Mouse (Mus musculus) heart, embryonic 12.5 days (tissue): Measurements from ENCODE around the gene Nrcam. TPM values are rescaled to one million over a fixed set of nuclear protein-coding genes. Genes with fewer than 3 reads are reported as not detected.

Experiments used
- ATAC-seq: fragments of 200-750 bp; cut with Nextera tagmentation; 2 replicates; pipeline ENCODE4 v1.8.0; 2017; ENCODE audit warnings: moderate TSS enrichment, moderate library complexity; ENCODE audit not compliant: insufficient number of reproducible peaks, low FRiP score
- H3K27ac ChIP-seq: fragments of 300-500 bp; sonication (generic); 2 replicates; pipeline ENCODE4 v1.5.1; 2016; ENCODE audit warnings: mild to moderate bottlenecking, moderate library complexity; ENCODE audit not compliant: poor library complexity, severe bottlenecking
- H3K27me3 ChIP-seq: fragments of 300-500 bp; sonication (generic); replicated peaks from 2 replicates; pipeline ENCODE4 v1.6.1; 2016; ENCODE audit warnings: mild to moderate bottlenecking, moderate library complexity
- H3K36me3 ChIP-seq: fragments of 300-500 bp; sonication (generic); 2 replicates; pipeline ENCODE4 v1.6.1; 2016; ENCODE audit warnings: mild to moderate bottlenecking, moderate library complexity
- H3K4me1 ChIP-seq: fragments of 300-500 bp; sonication (generic); replicated peaks from 2 replicates; pipeline ENCODE4 v1.6.1; 2016; ENCODE audit warnings: mild to moderate bottlenecking
- H3K4me2 ChIP-seq: fragments of 300-500 bp; sonication (generic); 2 replicates; pipeline ENCODE4 v1.6.1; 2016; ENCODE audit warnings: mild to moderate bottlenecking, moderate library complexity
- H3K4me3 ChIP-seq: fragments of 300-500 bp; sonication (generic); 2 replicates; pipeline ENCODE4 v1.5.1; 2016; ENCODE audit warnings: mild to moderate bottlenecking
- H3K9ac ChIP-seq: fragments of 300-500 bp; sonication (generic); 2 replicates; pipeline ENCODE4 v1.6.1; 2016; ENCODE audit warnings: mild to moderate bottlenecking, moderate library complexity
- H3K9me3 ChIP-seq: fragments of 300-500 bp; sonication (generic); replicated peaks from 2 replicates; pipeline ENCODE4 v1.6.1; 2016; ENCODE audit warnings: mild to moderate bottlenecking, moderate library complexity
- WGBS: fragments of 180-500 bp; shearing (Covaris S2); methylation state at CpG from one replicate; pipeline ENCODE4 v1.1.7; 2016; 5-methylcytosine and 5-hydroxymethylcytosine counted together
- polyA plus RNA-seq: library from polyadenylated mRNA; unstranded; fragments of >200 nt; fragmentation: Nextera tagmentation; extraction: Ambion mirVana; gene quantifications from 2 replicates; pipeline ENCODE4 v1.2.1, GENCODE M21; 2016

Gene Nrcam
- polyA plus RNA-seq, 1 experiment from 2014 or later = 0.92 TPM

- no peak overlapping the region for H3K4me2 ChIP-seq
- H3K36me3 ChIP-seq = no peaks in the 10 kb centered on the region
- ATAC-seq = no peak
- no peak overlapping the region for H3K9ac ChIP-seq
- 69% methylated on average over 6 of the region's 6 CpGs for WGBS
- no peaks in the 10 kb centered on the region for H3K27me3 ChIP-seq
- no peaks in the 10 kb centered on the region for H3K4me1 ChIP-seq
- no peak overlapping the region for H3K4me3 ChIP-seq
- H3K9me3 ChIP-seq = 0 out of 2 replicates have a peak, but pooled peaks cover 3% of the 10 kb centered on the region
- no peak overlapping the region for H3K27ac ChIP-seq
These were observed 150.8 kb downstream of the Nrcam start for GRCm38 (mm10) chr12:44479260-44480030.

DNA sequence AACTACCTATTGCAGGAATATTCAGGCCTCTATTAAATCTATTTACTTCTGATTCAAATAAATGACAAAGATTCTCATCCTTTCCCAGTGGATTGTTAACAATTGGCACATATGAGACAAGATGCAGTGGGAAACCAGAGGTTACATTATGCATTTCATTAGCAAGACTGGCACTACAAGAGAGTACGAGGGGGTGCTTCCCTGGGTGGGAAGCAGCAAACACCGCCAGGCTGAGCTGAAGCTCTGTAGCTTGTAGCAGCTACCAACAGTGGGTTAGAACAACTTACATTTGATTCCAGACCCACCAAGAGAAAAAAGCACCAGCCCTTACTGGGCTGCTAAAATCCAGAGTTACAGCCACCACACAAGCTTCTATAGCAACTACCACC lies 151.3 kb downstream of the Nrcam start:
- 62% methylated on average over 2 of the region's 2 CpGs for WGBS
- Histone ChIP-seq H3K4me2 (no peak overlapping the region), H3K9ac (no peak overlapping the region), H3K4me1 (no peaks in the 10 kb centered on the region), H3K36me3 (no peaks in the 10 kb centered on the region), H3K4me3 (no peak overlapping the region), H3K27me3 (no peaks in the 10 kb centered on the region), H3K9me3 (0 out of 2 replicates have a peak, but pooled peaks cover 3% of the 10 kb centered on the region), H3K27ac (no peak overlapping the region)
- no peak for ATAC-seq

- Histone ChIP-seq H3K36me3 (no peaks in the 10 kb centered on the region), H3K4me1 (no peaks in the 10 kb centered on the region), H3K27me3 (no peaks in the 10 kb centered on the region), H3K9me3 (0 out of 2 replicates have a peak, but pooled peaks cover 3% of the 10 kb centered on the region), H3K27ac (no peak overlapping the region), H3K9ac (no peak overlapping the region), H3K4me3 (no peak overlapping the region), H3K4me2 (no peak overlapping the region)
- no peak for ATAC-seq
- WGBS = 78% methylated on average over 3 of the region's 3 CpGs
These were observed 152.7 kb downstream of the Nrcam start for GRCm38 (mm10) chr12:44481415-44481814.

DNA sequence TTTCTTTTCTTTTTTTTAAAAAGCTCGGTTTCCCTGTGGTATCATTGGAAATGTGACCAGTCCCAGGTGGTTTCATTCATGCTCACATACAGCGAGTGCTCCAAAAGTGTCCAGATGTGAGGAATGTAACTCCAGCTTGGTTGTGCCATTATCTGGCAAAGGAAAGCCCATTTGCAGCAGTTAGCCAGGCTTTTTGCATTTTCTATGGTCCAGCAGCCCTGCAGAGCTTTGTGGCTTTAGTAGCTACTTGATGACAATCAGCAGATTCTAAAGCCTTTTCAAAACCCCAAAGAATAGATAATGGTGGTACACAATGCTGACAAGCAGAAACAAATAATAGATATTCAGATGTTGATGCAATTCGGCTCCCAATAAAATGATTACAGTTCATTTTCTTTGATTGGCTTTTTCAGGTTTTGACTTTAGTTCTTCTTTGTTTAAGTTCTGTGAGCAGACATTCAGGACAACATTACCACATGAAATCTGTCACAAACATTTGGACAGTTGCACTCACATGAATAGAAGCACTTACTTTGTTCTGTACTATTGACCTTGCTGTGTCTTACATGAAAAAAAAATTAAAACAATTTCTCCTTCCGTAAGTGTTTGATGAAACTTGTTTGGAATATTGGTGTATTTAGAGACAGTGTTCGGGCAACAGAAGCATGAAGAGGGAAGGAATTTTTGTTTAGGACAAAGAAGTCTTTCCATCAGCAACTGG lies 164.2 kb downstream of the Nrcam start:
- Histone ChIP-seq H3K27ac (no peak overlapping the region), H3K27me3 (no peaks in the 10 kb centered on the region), H3K36me3 (no peaks in the 10 kb centered on the region), H3K4me3 (no peak overlapping the region), H3K4me2 (no peak overlapping the region), H3K9ac (no peak overlapping the region), H3K9me3 (no peaks in the 10 kb centered on the region), H3K4me1 (no peaks in the 10 kb centered on the region)
- no peak for ATAC-seq
- WGBS = 69% methylated on average over 5 of the region's 5 CpGs

DNA sequence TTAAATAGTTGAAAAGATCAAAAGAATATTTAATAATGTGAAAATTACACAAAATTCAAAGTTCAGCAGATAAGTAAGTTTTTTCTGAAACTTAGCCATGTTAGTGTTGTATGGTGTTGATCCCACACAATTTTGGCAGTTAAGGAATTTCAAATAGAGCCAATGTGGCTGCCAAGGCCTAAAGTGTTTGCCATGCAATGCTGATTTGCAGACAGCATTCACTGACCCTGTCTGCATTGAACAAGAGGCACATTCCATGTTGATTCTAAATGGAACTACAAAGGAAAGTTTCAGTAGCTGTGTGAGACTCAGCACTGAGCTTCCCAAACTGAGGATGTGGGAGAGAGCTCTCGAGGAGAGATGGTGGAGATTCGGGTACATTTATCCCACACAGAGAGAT lies 169.1 kb downstream of the Nrcam start:
- H3K9ac ChIP-seq = no peak overlapping the region
- no peaks in the 10 kb centered on the region for H3K4me1 ChIP-seq
- H3K4me2 ChIP-seq = no peak overlapping the region
- ATAC-seq = no peak
- no peak overlapping the region for H3K4me3 ChIP-seq
- no peak overlapping the region for H3K27ac ChIP-seq
- H3K9me3 ChIP-seq = no peaks in the 10 kb centered on the region
- 64% methylated on average over 2 of the region's 2 CpGs for WGBS
- H3K36me3 ChIP-seq = no peaks in the 10 kb centered on the region
- no peaks in the 10 kb centered on the region for H3K27me3 ChIP-seq

DNA sequence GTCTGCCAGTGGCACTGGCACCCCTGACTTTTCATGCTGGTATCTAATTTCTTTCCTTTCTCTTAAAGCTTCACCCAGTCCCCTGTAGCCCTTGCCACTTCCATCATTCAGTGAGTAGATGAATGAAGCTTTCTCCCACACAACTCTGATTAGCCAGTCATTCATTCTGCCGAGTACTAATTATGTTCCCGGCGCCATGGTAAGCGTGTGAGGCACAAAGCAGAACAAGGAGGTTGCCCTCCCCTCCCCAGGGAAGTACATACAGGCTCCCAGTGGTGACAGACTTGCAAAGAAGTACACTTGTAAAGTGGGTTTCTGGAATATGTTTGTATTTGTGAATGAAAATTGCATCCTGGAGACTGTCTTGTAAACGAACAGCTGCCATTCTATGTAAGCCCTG lies 170.2 kb downstream of the Nrcam start:
- no peak overlapping the region for H3K27ac ChIP-seq
- H3K9ac ChIP-seq = no peak overlapping the region
- H3K9me3 ChIP-seq = no peaks in the 10 kb centered on the region
- no peak overlapping the region for H3K4me3 ChIP-seq
- H3K36me3 ChIP-seq = no peaks in the 10 kb centered on the region
- H3K4me1 ChIP-seq = no peaks in the 10 kb centered on the region
- H3K4me2 ChIP-seq = no peak overlapping the region
- ATAC-seq = no peak
- WGBS = 73% methylated on average over 5 of the region's 5 CpGs
- no peaks in the 10 kb centered on the region for H3K27me3 ChIP-seq

DNA sequence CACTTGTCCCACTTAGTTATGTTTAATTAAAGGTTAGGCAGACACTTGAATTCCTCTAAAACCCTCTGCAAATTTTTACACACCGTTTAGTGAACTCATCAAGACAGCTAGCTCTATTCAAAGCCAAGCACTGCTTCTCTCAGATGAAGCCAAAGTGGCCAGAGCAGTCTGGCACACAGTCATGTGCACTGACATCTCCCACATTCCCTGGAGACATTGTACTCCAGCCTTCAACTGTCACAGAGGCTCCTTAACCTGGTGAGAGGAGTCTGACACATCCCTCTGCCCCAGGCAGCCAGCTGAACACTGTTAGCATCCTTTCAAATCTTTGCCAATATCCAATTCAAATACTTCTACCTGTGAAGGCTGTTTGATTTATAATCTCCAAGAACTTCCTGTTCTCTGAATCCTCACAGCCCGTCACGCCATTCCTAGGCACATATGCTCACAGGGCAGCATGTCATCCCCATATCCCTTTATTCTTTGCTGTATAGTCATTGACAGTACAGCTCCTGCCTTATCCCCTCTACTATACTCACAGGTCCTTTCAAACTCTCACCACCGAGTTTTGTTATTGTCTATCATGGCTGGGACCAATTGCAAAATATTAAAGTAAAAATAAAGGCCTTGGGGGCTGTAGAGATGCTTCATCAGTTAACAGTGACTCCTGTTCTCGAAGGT lies 173.3 kb downstream of the Nrcam start:
- no peaks in the 10 kb centered on the region for H3K4me1 ChIP-seq
- H3K4me3 ChIP-seq = no peak overlapping the region
- no peaks in the 10 kb centered on the region for H3K9me3 ChIP-seq
- no peaks in the 10 kb centered on the region for H3K27me3 ChIP-seq
- no peaks in the 10 kb centered on the region for H3K36me3 ChIP-seq
- no peak overlapping the region for H3K4me2 ChIP-seq
- ATAC-seq = no peak
- H3K9ac ChIP-seq = no peak overlapping the region
- 66% methylated on average over 5 of the region's 5 CpGs for WGBS
- H3K27ac ChIP-seq = no peak overlapping the region

- no peak for ATAC-seq
- H3K36me3 ChIP-seq = no peaks in the 10 kb centered on the region
- no peak overlapping the region for H3K4me2 ChIP-seq
- no peaks in the 10 kb centered on the region for H3K9me3 ChIP-seq
- H3K27ac ChIP-seq = no peak overlapping the region
- no peaks in the 10 kb centered on the region for H3K4me1 ChIP-seq
- H3K4me3 ChIP-seq = no peak overlapping the region
- no peaks in the 10 kb centered on the region for H3K27me3 ChIP-seq
- WGBS = 78% methylated on average over 4 of the region's 4 CpGs
- no peak overlapping the region for H3K9ac ChIP-seq
These were observed 175.1 kb downstream of the Nrcam start for GRCm38 (mm10) chr12:44503737-44504136.

GRCm38 (mm10) chr12:44508635-44509034 lies 179.9 kb downstream of the Nrcam start:
- no peaks in the 10 kb centered on the region for H3K9me3 ChIP-seq
- ATAC-seq = no peak
- H3K4me2 ChIP-seq = no peak overlapping the region
- no peak overlapping the region for H3K4me3 ChIP-seq
- H3K27me3 ChIP-seq = no peaks in the 10 kb centered on the region
- H3K27ac ChIP-seq = no peak overlapping the region
- H3K9ac ChIP-seq = no peak overlapping the region
- WGBS = 63% methylated on average over 3 of the region's 3 CpGs
- no peaks in the 10 kb centered on the region for H3K4me1 ChIP-seq
- H3K36me3 ChIP-seq = no peaks in the 10 kb centered on the region

- Histone ChIP-seq H3K4me2 (no peak overlapping the region), H3K4me1 (no peaks in the 10 kb centered on the region), H3K27ac (no peak overlapping the region), H3K36me3 (no peaks in the 10 kb centered on the region), H3K9ac (no peak overlapping the region), H3K9me3 (no peaks in the 10 kb centered on the region), H3K27me3 (no peaks in the 10 kb centered on the region), H3K4me3 (no peak overlapping the region)
- ATAC-seq = no peak
- WGBS = 68% methylated on average over 4 of the region's 4 CpGs
These were observed 180.9 kb downstream of the Nrcam start for GRCm38 (mm10) chr12:44509406-44510104.

DNA sequence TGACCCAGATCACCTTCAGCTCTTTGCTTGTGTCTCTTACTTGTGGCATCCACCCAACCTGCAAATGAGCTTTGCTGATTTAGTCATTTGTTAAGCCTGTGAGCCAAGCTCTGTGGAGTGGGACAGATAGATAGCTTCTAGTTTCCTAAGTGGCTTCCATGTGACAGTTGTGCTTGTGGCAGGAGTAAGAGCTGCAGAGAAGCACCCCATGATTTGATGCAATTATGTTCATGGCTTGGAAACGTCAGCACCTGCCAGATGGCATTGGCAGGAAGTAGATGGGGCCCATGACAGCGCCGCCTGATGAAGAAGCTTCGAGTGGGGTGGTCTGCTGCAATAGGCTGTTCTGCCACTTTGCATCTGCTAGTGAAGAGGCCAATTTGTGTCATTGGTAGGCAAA lies 186.4 kb downstream of the Nrcam start:
- H3K9ac ChIP-seq = no peak overlapping the region
- H3K4me1 ChIP-seq = no peaks in the 10 kb centered on the region
- no peaks in the 10 kb centered on the region for H3K9me3 ChIP-seq
- no peak for ATAC-seq
- H3K4me3 ChIP-seq = no peak overlapping the region
- H3K27me3 ChIP-seq = no peaks in the 10 kb centered on the region
- 60% methylated on average over 4 of the region's 4 CpGs for WGBS
- H3K27ac ChIP-seq = no peak overlapping the region
- H3K4me2 ChIP-seq = no peak overlapping the region
- no peaks in the 10 kb centered on the region for H3K36me3 ChIP-seq
